Mouse (Mus musculus) MEL (cell line): ENCODE results near the gene Fzd7.

Source experiments
- BHLHE40 ChIP-seq: IDR thresholded peaks from 2 replicates; pipeline ENCODE4 v1.6.1; 2012; ENCODE audit warnings: low read depth, mild to moderate bottlenecking, inconsistent platforms, low read length, improper control_type of control experiment, borderline replicate concordance
- CHD1 ChIP-seq: IDR thresholded peaks from 2 replicates; pipeline ENCODE4 v1.6.1; 2012; ENCODE audit warnings: low read depth, mild to moderate bottlenecking, inconsistent platforms, low read length, improper control_type of control experiment
- CTCF ChIP-seq, 3 experiments: IDR thresholded peaks in 2 of 3; conservative IDR thresholded peaks in 1 of 3; 2 replicates each; pipeline ENCODE4 v1.5.1; 2011 to 2012; ENCODE audit warnings: low read length in 3 of 3, low read depth in 2 of 3, mild to moderate bottlenecking in 2 of 3, improper control_type of control experiment in 1 of 3, inconsistent platforms in 1 of 3, mixed read lengths in 1 of 3, moderate library complexity in 1 of 3; ENCODE audit not compliant: control insufficient read depth in 1 of 3, insufficient read depth in 1 of 3, poor library complexity in 1 of 3, severe bottlenecking in 1 of 3
- EP300 ChIP-seq, 2 experiments: IDR thresholded peaks; 2 replicates each; pipeline ENCODE4 v1.6.1; 2011; ENCODE audit warnings: improper control_type of control experiment in 2 of 2, low read length in 2 of 2, low read depth in 1 of 2, mild to moderate bottlenecking in 1 of 2
- ETS1 ChIP-seq: IDR thresholded peaks from 2 replicates; pipeline ENCODE4 v1.6.1; 2012; ENCODE audit warnings: low read depth, mild to moderate bottlenecking, inconsistent platforms, low read length, improper control_type of control experiment, moderate library complexity
- GABPA ChIP-seq: IDR thresholded peaks from 2 replicates; pipeline ENCODE4 v1.6.1; 2012; ENCODE audit warnings: low read depth, mild to moderate bottlenecking, inconsistent platforms, low read length, improper control_type of control experiment, moderate library complexity
- POLR2A ChIP-seq, 2 experiments: IDR thresholded peaks; 2 replicates each; pipeline ENCODE4 v1.6.1; 2011 to 2012; ENCODE audit warnings: low read length in 2 of 2, mild to moderate bottlenecking in 2 of 2, control low read depth in 1 of 2, improper control_type of control experiment in 1 of 2, low read depth in 1 of 2, moderate library complexity in 1 of 2; ENCODE audit not compliant: control insufficient read depth in 1 of 2, insufficient read depth in 1 of 2, poor library complexity in 1 of 2
- POLR2AphosphoS2 ChIP-seq: IDR thresholded peaks from 2 replicates; pipeline ENCODE4 v1.6.1; 2011; ENCODE audit warnings: low read length, improper control_type of control experiment
- RAD21 ChIP-seq: IDR thresholded peaks from 2 replicates; pipeline ENCODE4 v1.6.1; 2011; ENCODE audit warnings: mild to moderate bottlenecking, low read depth, low read length, improper control_type of control experiment
- TCF12 ChIP-seq: IDR thresholded peaks from 2 replicates; pipeline ENCODE4 v1.6.1; 2014; ENCODE audit warnings: low read depth, mild to moderate bottlenecking, inconsistent platforms, low read length, improper control_type of control experiment, moderate library complexity
- USF1 ChIP-seq: IDR thresholded peaks from 2 replicates; pipeline ENCODE4 v1.6.1; 2014; ENCODE audit warnings: low read depth, mild to moderate bottlenecking, inconsistent platforms, low read length, improper control_type of control experiment, moderate library complexity
- USF2 ChIP-seq, 2 experiments: IDR thresholded peaks; 2 replicates each; pipeline ENCODE4 v1.6.1; 2011 to 2012; ENCODE audit warnings: improper control_type of control experiment in 2 of 2, low read length in 2 of 2, borderline replicate concordance in 1 of 2, inconsistent platforms in 1 of 2, low read depth in 1 of 2, mild to moderate bottlenecking in 1 of 2; ENCODE audit not compliant: insufficient read depth in 1 of 2
- ZNF384 ChIP-seq: IDR thresholded peaks from 2 replicates; pipeline ENCODE4 v1.6.1; 2012; ENCODE audit warnings: low read depth, mild to moderate bottlenecking, inconsistent platforms, low read length, improper control_type of control experiment

DNA sequence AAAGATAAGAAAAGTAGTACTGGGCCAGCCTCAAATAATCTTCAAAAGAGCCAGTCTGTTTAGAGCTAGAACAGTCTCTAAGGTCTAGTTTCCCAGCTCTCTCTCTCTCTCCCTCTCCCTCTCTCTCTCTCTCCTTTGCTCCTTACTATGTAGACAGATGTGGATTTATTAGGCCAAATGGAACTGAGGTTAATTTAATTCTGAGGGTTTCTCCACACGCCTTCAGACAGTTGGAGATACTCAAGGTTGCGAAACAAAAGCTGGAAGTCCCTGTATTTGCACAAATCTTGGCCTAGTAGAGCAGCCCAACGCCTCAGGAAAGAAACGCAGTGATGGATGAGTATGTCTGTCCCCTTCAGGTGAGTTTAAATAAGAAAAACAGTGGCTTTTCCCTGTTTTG lies 24.4 kb upstream of the Fzd7 start:
- TF ChIP-seq CTCF (IDR thresholded peaks at IDR 0.05 in 2 of 3, conservative IDR thresholded peaks at IDR 0.05 in 1 of 3; ENCODE audit: control insufficient read depth in 1 of 3, insufficient read depth in 1 of 3, low read depth in 2 of 3, low read length in 3 of 3, poor library complexity in 1 of 3, severe bottlenecking in 1 of 3) (no peak), BHLHE40 (no peak), POLR2A (IDR thresholded peaks at IDR 0.05; ENCODE audit: control insufficient read depth in 1 of 2, insufficient read depth in 1 of 2, low read depth in 1 of 2, low read length in 2 of 2, poor library complexity in 1 of 2) (no peak), ZNF384 (no peak), EP300 (IDR thresholded peaks at IDR 0.05; ENCODE audit: low read depth in 1 of 2, low read length in 2 of 2) (no peak), ETS1 (no peak), CHD1 (no peak), POLR2AphosphoS2 (no peak), USF1 (no peak), RAD21 (no peak), TCF12 (no peak), GABPA (no peak), USF2 (IDR thresholded peaks at IDR 0.05; ENCODE audit: borderline replicate concordance in 1 of 2, insufficient read depth in 1 of 2, low read depth in 1 of 2, low read length in 2 of 2) (no peak)
